Mouse (Mus musculus) liver, embryonic 16.5 days (tissue): ENCODE results near the gene Prss36. TPM values are rescaled to one million over a fixed set of nuclear protein-coding genes. Genes with fewer than 3 reads are reported as not detected.
A peak's percentile ranks its signal among the peaks of the same experiment; 100 is the strongest.

Source experiments
- ATAC-seq: fragments of 200-750 bp; cut with Nextera tagmentation; 2 replicates; pipeline ENCODE4 v1.8.0; 2017; ENCODE audit warnings: low read depth, mild to moderate bottlenecking, moderate number of reproducible peaks, moderate library complexity
- H3K27ac ChIP-seq: fragments of 300-500 bp; sonication (generic); 2 replicates; pipeline ENCODE4 v1.5.1; 2014; ENCODE audit warnings: mild to moderate bottlenecking, low read length
- H3K27me3 ChIP-seq: fragments of 300-500 bp; sonication (generic); 2 replicates; pipeline ENCODE4 v1.6.1; 2014; ENCODE audit warnings: low read depth, low read length, mixed read lengths; ENCODE audit not compliant: control insufficient read depth, insufficient read depth
- H3K36me3 ChIP-seq: fragments of 300-500 bp; sonication (generic); 2 replicates; pipeline ENCODE4 v1.6.1; 2014; ENCODE audit warnings: mild to moderate bottlenecking; ENCODE audit not compliant: control insufficient read depth, insufficient read depth
- H3K4me1 ChIP-seq: fragments of 300-500 bp; sonication (generic); 2 replicates; pipeline ENCODE4 v1.6.1; 2014; ENCODE audit warnings: low read depth, low read length, mixed read lengths; ENCODE audit not compliant: control insufficient read depth
- H3K4me2 ChIP-seq: fragments of 300-500 bp; sonication (generic); 2 replicates; pipeline ENCODE4 v1.6.1; 2014; ENCODE audit warnings: low read depth, low read length, mixed read lengths
- H3K4me3 ChIP-seq: fragments of 300-500 bp; sonication (generic); 2 replicates; pipeline ENCODE4 v1.5.1; 2014; ENCODE audit warnings: low read depth, mild to moderate bottlenecking, low read length
- H3K9ac ChIP-seq: fragments of 300-500 bp; sonication (generic); 2 replicates; pipeline ENCODE4 v1.6.1; 2014; ENCODE audit warnings: low read depth, low read length
- H3K9me3 ChIP-seq: fragments of 300-500 bp; sonication (generic); replicated peaks from 2 replicates; pipeline ENCODE4 v1.6.1; 2016; ENCODE audit warnings: low read length; ENCODE audit not compliant: control insufficient read depth
- WGBS: fragments of 180-500 bp; shearing (Covaris S2); extraction: QIAGEN DNeasy Blood & Tissue Kit; methylation state at CpG from one replicate; pipeline ENCODE4 v1.1.7; 2014; ENCODE audit not compliant: insufficient replicate concordance; 5-methylcytosine and 5-hydroxymethylcytosine counted together
- polyA plus RNA-seq: library from polyadenylated mRNA; unstranded; fragments of >200 nt; fragmentation: Nextera tagmentation; extraction: Ambion mirVana; gene quantifications from 2 replicates; pipeline ENCODE4 v1.2.1, GENCODE M21; 2015

Gene Prss36
- polyA plus RNA-seq, 1 experiment from 2014 or later = 3.0 TPM

DNA sequence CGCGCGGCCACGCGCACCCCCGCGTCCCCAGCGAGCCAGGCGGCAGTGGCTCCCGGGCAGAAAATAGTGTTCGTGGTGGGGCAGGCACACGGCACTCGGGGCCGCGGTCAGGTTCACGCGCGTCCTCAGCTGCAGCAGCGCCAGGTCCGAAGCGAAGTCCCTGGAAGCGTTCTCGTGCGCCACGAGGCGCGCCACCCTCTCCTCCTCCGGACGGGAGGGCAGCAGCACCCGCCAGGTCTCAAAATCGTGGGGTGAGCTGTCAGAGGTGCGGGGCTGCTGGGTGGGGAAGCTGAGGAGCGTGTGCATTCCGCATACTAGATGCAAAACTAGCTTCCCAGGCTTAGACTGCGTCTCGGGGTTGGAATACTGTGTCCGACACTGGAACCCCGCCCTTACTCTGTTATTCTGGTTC is 10.8 kb downstream of the Prss36 start:
- H3K4me3 ChIP-seq = peak overlapping the region; percentile 74
- peak overlapping the region; percentile 80 for H3K9ac ChIP-seq
- H3K27ac ChIP-seq = 0 out of 2 replicates have a peak overlapping the region, but pooled peaks have one; percentile 26
- peaks cover 20% of the 10 kb centered on the region for H3K4me1 ChIP-seq
- no peaks in the 10 kb centered on the region for H3K36me3 ChIP-seq
- H3K9me3 ChIP-seq = no peaks in the 10 kb centered on the region
- WGBS = under 1% methylated on average over 38 of the region's 38 CpGs
- no peaks in the 10 kb centered on the region for H3K27me3 ChIP-seq
- ATAC-seq = no peak; the same call in 1 of the 2 replicates
- peak overlapping the region; percentile 99 for H3K4me2 ChIP-seq

DNA sequence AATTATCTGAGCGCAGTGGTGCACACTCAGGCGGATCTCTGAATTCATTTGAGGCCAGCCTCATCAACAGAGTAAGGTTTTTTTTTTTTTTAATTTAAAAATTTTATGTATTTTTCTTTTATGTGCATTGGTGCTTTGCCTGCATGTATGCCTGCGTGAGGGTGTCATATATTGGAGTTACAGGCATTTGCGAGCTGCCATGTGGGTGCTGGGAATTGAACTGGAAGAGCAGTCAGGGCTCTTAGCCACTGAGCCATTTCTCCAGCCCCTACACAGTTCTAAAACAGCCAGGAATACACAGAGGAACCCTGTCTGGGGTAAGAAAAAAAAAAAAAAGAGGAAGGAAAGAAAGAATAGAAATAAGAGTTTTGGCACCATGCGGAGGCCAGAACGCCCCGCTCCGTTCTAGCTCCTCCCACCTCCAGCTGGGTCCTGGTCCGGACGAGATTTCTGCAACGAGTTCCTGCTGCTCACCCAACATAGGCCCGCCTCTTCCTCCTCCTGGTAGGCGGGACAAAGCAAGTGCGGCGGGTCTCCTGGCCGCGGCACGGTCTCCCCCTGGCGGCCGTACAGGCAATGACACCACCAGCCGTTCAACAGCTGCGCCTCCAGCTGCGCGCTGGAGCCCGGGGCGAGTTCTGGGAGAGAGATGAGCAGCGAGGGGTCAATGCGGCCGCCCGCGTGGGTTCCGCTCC is 11.3 kb downstream of the Prss36 start:
- Histone ChIP-seq H3K4me2 (peak overlapping the region; percentile 99), H3K9me3 (no peaks in the 10 kb centered on the region), H3K27me3 (no peaks in the 10 kb centered on the region), H3K9ac (peak overlapping the region; percentile 80), H3K36me3 (no peaks in the 10 kb centered on the region), H3K4me3 (peak overlapping the region; percentile 74), H3K27ac (0 out of 2 replicates have a peak overlapping the region, but pooled peaks have one; percentile 5), H3K4me1 (peaks cover 22% of the 10 kb centered on the region)
- 8% methylated on average over 30 of the region's 32 CpGs for WGBS
- peak; percentile 92 for ATAC-seq

DNA sequence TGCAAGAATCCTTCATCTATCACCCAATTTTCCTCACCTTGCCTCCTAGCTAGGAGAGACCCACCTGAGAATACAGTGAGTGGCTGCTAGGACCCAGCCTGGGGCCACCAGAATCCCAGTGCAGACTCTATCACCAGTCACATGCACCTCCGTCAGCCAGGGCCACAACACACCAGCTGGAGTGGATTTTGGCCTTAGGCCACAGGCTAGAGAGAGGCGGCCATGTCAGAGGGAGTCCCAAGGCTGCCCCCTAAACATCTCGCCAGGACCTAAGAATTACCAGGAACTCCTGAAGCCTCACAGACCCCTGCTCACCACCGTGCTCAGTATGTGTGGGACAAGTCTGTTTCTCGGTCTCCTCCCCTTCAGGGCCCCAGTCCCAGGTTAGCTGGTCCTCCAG is 12.4 kb downstream of the Prss36 start:
- Histone ChIP-seq H3K9me3 (no peaks in the 10 kb centered on the region), H3K4me2 (no peak overlapping the region), H3K36me3 (no peaks in the 10 kb centered on the region), H3K4me3 (no peak overlapping the region), H3K4me1 (peaks cover 25% of the 10 kb centered on the region), H3K27ac (no peak overlapping the region), H3K27me3 (no peaks in the 10 kb centered on the region), H3K9ac (no peak overlapping the region)
- no peak for ATAC-seq
- WGBS = 65% methylated on average over 5 of the region's 5 CpGs

DNA sequence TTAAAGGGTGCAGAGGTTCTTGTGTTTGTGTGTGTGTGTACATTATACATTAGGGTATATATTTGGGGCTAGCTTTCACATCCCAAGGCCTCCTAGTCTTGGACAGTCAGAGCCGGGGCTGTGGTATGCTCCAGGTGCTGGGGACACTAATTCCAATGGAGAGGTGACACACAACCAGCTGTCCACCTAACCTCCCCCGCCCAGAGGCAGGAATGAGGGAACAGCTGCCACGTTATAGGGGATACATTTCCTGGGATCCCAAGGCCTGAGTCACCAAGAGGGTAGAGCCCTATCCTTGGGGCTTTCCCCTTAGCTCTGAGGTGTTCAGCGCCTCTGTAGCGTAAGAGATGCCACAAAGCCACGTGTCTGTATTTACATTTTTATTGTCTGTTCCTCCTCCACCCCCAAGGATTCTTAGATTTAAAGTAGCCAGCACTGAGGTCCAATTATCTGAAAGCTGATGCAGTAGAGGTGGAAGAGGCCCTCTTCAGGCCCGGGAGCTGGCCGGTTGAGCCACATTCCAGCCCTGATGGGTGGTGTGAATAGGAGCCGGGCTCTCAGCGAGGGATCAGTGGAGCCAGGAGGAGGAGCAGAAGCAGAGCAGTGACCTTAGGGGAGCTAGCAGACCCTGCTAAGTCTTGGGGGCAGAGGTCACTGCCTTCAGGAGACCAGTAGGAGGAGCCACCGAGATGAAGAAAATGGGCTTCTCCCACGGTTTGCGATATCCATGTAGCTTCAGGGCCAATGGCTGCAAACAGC is 14.1 kb downstream of the Prss36 start:
- Histone ChIP-seq H3K9me3 (no peaks in the 10 kb centered on the region), H3K27ac (peak overlapping the region; percentile 58), H3K9ac (no peak overlapping the region), H3K4me2 (peak overlapping the region; percentile 27; the same call in 1 of the 2 replicates), H3K27me3 (no peaks in the 10 kb centered on the region), H3K4me1 (peaks cover 25% of the 10 kb centered on the region), H3K36me3 (no peaks in the 10 kb centered on the region), H3K4me3 (no peak overlapping the region)
- 49% methylated on average over 13 of the region's 13 CpGs for WGBS
- no peak for ATAC-seq

DNA sequence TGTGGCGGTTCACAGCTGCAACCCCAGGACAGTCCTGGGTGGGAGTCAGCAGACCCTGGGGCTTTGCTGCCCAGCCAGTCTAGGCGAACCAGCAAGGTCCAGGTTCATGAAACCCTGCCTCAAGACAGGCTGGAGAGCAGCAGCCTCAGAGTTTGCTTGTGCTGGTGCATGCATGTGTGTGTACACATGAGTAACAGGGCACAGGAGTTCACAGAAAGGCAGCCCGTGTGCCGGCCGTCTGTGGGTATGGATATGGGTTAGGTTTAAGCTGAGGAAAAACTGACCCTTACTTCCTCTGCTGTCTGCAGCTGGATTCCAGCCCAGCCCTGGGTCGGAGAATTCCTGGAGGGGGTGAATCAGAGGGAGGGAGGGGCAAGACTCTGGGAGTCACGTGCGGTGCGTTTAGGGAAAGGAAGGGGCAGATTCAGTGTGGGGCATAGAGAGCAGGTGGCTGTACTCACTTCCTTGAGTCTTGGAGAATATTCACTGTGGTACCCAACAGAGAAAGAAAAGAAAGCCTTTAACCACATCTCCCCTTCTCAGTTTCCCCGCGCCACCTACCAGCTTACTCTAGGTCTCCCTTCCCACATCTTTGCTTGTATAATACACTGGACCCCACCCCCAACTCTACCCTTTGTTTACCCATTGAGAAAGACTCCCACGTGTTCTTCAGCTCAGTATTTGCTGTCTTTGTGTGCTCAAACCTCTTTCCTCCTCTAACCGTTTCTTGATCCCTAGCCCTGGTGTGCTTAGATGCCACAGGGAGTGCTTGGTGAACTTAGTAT is 15.0 kb downstream of the Prss36 start:
- Histone ChIP-seq H3K9me3 (no peaks in the 10 kb centered on the region), H3K27me3 (no peaks in the 10 kb centered on the region), H3K4me1 (peaks cover 25% of the 10 kb centered on the region), H3K36me3 (no peaks in the 10 kb centered on the region), H3K4me3 (peak overlapping the region; percentile 12; the same call in 1 of the 2 replicates), H3K27ac (peak overlapping the region; percentile 69), H3K9ac (no peak overlapping the region), H3K4me2 (peak overlapping the region; percentile 37)
- WGBS = 57% methylated on average over 13 of the region's 13 CpGs
- ATAC-seq = peak; percentile 33

DNA sequence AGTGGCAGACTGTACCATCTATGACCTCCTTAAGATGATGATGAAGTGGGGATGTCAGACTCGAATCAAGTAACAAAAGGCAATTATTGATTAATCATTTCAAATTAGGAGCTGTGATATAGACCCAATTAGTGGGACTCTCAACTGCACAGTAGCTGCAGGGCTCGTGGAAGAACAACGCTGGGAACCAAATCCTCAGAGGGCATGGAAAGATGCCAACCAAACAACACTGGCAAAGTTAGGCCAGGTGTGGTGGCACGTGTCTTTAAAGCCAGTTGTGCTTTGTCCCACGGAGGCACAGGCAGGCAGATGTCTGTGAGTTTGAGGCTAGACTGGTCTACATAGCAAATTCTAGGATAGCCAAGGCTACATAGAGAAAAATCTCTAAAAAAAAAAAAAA is 15.9 kb downstream of the Prss36 start:
- no peak for ATAC-seq
- H3K4me2 ChIP-seq = no peak overlapping the region; the same call in 1 of the 2 replicates
- no peaks in the 10 kb centered on the region for H3K36me3 ChIP-seq
- H3K27ac ChIP-seq = no peak overlapping the region
- peaks cover 19% of the 10 kb centered on the region for H3K4me1 ChIP-seq
- no peaks in the 10 kb centered on the region for H3K9me3 ChIP-seq
- 65% methylated on average over 5 of the region's 5 CpGs for WGBS
- no peaks in the 10 kb centered on the region for H3K27me3 ChIP-seq
- H3K4me3 ChIP-seq = no peak overlapping the region
- no peak overlapping the region for H3K9ac ChIP-seq

DNA sequence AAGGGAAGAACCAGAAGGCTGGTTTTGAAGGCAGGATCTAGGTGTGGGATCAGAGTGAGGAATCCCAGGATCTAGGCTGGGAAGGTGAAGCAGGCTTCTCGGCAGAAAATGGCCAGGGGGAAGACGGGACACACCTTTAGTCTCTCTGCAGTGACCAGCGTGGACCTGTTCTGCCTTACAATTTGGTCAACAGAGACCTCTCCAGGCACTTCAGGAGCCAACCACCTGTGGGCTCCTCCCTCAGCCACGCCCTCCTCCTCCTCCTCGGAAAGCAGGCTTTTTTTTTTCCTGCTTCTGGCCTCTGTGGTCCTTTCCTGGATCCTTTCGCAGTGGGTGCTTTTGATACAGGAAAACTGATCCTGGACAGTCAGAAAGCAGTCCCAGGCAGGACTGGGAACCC is 16.6 kb downstream of the Prss36 start, which contains the start of gene Prss8:
TSS of gene Prss8 (minus strand) at position 182 of the 400 bp plus-strand sequence.
- peak within 1 kb of the TSS; percentile 43 for H3K4me3 ChIP-seq
- no peaks in the 10 kb centered on the region for H3K9me3 ChIP-seq
- H3K27me3 ChIP-seq = no peaks in the 10 kb centered on the region
- peak within 1 kb of the TSS; percentile 33 for H3K4me2 ChIP-seq
- no peaks in the 10 kb centered on the region for H3K36me3 ChIP-seq
- H3K4me1 ChIP-seq = peaks cover 17% of the 10 kb centered on the region
- 41% methylated on average over 6 of the region's 6 CpGs for WGBS
- no peak within 1 kb of the TSS for H3K27ac ChIP-seq
- H3K9ac ChIP-seq = peak within 1 kb of the TSS; percentile 23; the same call in 1 of the 2 replicates
- ATAC-seq = peak; percentile 58

DNA sequence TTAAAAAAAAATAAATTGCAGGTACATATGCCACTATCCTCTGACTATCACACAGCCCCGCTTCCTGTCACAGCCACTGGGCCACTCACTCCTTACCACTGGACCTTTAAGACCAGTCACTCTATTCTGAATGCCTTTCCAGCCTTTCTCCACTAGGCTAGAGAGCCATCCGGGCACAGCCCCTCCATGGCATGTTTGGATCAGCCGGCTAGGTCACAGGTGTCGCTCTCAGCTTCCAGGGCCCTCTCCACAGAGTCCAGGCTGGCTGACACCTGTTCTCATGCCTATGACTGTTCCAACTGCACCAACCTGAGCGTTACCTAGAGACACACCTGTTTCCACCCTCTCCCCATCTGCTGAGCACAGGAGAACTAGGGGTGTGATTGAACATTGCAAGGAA is 17.9 kb downstream of the Prss36 start:
- peak overlapping the region; percentile 33 for H3K4me2 ChIP-seq
- ATAC-seq = no peak
- peak overlapping the region; percentile 43 for H3K4me3 ChIP-seq
- H3K36me3 ChIP-seq = no peaks in the 10 kb centered on the region
- no peak overlapping the region for H3K27ac ChIP-seq
- H3K4me1 ChIP-seq = peaks cover 13% of the 10 kb centered on the region
- no peaks in the 10 kb centered on the region for H3K27me3 ChIP-seq
- no peak overlapping the region for H3K9ac ChIP-seq
- 56% methylated on average over 5 of the region's 5 CpGs for WGBS
- H3K9me3 ChIP-seq = no peaks in the 10 kb centered on the region
